Mouse (Mus musculus) MEL-GATA-1-ER (cell line): ENCODE data around the gene Tsc1.

ENCODE experiments used
- DNase-seq: peaks from one replicate; pipeline ENCODE4 v3.0.0-alpha.2; 2012; ENCODE audit warnings: low read depth; ENCODE audit errors: extremely low read depth

Tsc1 gene

GRCm38 (mm10) chr2:28613599-28613998 lies 27.4 kb upstream of the Tsc1 start:
- DNase-seq: no peak

GRCm38 (mm10) chr2:28616358-28616757 lies 24.7 kb upstream of the Tsc1 start:
- DNase-seq: peak; percentile 56

GRCm38 (mm10) chr2:28616874-28617273 lies 24.2 kb upstream of the Tsc1 start:
- no peak for DNase-seq

- peak; percentile 76 for DNase-seq
Observed at GRCm38 (mm10) chr2:28617498-28618486, 23.2 kb upstream of the Tsc1 start.

GRCm38 (mm10) chr2:28618777-28619336 lies 22.2 kb upstream of the Tsc1 start:
- no peak for DNase-seq

GRCm38 (mm10) chr2:28619369-28619768 lies 21.7 kb upstream of the Tsc1 start:
- DNase-seq: peak; percentile 30

GRCm38 (mm10) chr2:28620522-28620921 lies 20.5 kb upstream of the Tsc1 start:
- DNase-seq: no peak

GRCm38 (mm10) chr2:28621111-28621510 lies 19.9 kb upstream of the Tsc1 start:
- no peak for DNase-seq

- DNase-seq: peak; percentile 81
Observed at GRCm38 (mm10) chr2:28621664-28622171, 19.3 kb upstream of the Tsc1 start, which contains the start of gene Gfi1b. TSS of gene Gfi1b (minus strand) at chr2:28621982.

GRCm38 (mm10) chr2:28622521-28623124 lies 18.4 kb upstream of the Tsc1 start:
- no peak for DNase-seq

GRCm38 (mm10) chr2:28624870-28625269 lies 16.2 kb upstream of the Tsc1 start:
- DNase-seq: no peak

GRCm38 (mm10) chr2:28626038-28626437 lies 15.0 kb upstream of the Tsc1 start:
- no peak for DNase-seq

- DNase-seq: no peak
Observed at GRCm38 (mm10) chr2:28628053-28628452, 13.0 kb upstream of the Tsc1 start.

GRCm38 (mm10) chr2:28629911-28630381 lies 11.1 kb upstream of the Tsc1 start:
- DNase-seq: no peak

GRCm38 (mm10) chr2:28632626-28633025 lies 8.4 kb upstream of the Tsc1 start:
- no peak for DNase-seq

- DNase-seq: no peak
Observed at GRCm38 (mm10) chr2:28633136-28633535, 7.9 kb upstream of the Tsc1 start.

- no peak for DNase-seq
Observed at GRCm38 (mm10) chr2:28635199-28635598, 5.8 kb upstream of the Tsc1 start.

- DNase-seq: no peak
Observed at GRCm38 (mm10) chr2:28637106-28637845, 3.8 kb upstream of the Tsc1 start.

GRCm38 (mm10) chr2:28638352-28638751 lies 2.7 kb upstream of the Tsc1 start:
- no peak for DNase-seq

GRCm38 (mm10) chr2:28638886-28639285 lies 2.1 kb upstream of the Tsc1 start:
- no peak for DNase-seq

- peak; percentile 43 for DNase-seq
Observed at GRCm38 (mm10) chr2:28639794-28640193, 1.2 kb upstream of the Tsc1 start.
